Mouse (Mus musculus) heart, embryonic 13.5 days (tissue): Measurements from ENCODE around the gene Setd4. TPM values are rescaled to one million over a fixed set of nuclear protein-coding genes. Genes with fewer than 3 reads are reported as not detected.
A peak's percentile ranks its signal among the peaks of the same experiment; 100 is the strongest.

ENCODE experiments used
- ATAC-seq: fragments of 200-750 bp; cut with Nextera tagmentation; 2 replicates; pipeline ENCODE4 v1.8.0; 2017; ENCODE audit warnings: moderate TSS enrichment; ENCODE audit not compliant: insufficient number of reproducible peaks, low FRiP score, low TSS enrichment; ENCODE audit errors: extremely low read depth
- H3K27ac ChIP-seq: fragments of 300-500 bp; sonication (generic); replicated peaks from 2 replicates; pipeline ENCODE4 v1.5.1; 2015; ENCODE audit warnings: moderate library complexity, mild to moderate bottlenecking, inconsistent platforms
- H3K27me3 ChIP-seq: fragments of 300-500 bp; sonication (generic); replicated peaks from 2 replicates; pipeline ENCODE4 v1.6.1; 2015; ENCODE audit warnings: mild to moderate bottlenecking, inconsistent platforms
- H3K36me3 ChIP-seq: fragments of 300-500 bp; sonication (generic); 2 replicates; pipeline ENCODE4 v1.6.1; 2015; ENCODE audit warnings: mild to moderate bottlenecking, inconsistent platforms
- H3K4me1 ChIP-seq: fragments of 300-500 bp; sonication (generic); 2 replicates; pipeline ENCODE4 v1.6.1; 2015; ENCODE audit warnings: inconsistent platforms
- H3K4me2 ChIP-seq: fragments of 300-500 bp; sonication (generic); 2 replicates; pipeline ENCODE4 v1.6.1; 2015; ENCODE audit warnings: inconsistent platforms, mild to moderate bottlenecking, moderate library complexity
- H3K4me3 ChIP-seq: fragments of 300-500 bp; sonication (generic); 2 replicates; pipeline ENCODE4 v1.5.1; 2015; ENCODE audit warnings: moderate library complexity, mild to moderate bottlenecking, inconsistent platforms
- H3K9ac ChIP-seq: fragments of 300-500 bp; sonication (generic); 2 replicates; pipeline ENCODE4 v1.6.1; 2015; ENCODE audit warnings: inconsistent platforms, mild to moderate bottlenecking, moderate library complexity
- H3K9me3 ChIP-seq: fragments of 300-500 bp; sonication (generic); 2 replicates; pipeline ENCODE4 v1.6.1; 2016; ENCODE audit warnings: inconsistent platforms
- WGBS: fragments of 180-500 bp; shearing (Covaris S2); methylation state at CpG from one replicate; pipeline ENCODE4 v1.1.7; 2015; ENCODE audit warnings: mixed read lengths; 5-methylcytosine and 5-hydroxymethylcytosine counted together
- polyA plus RNA-seq: library from polyadenylated mRNA; unstranded; fragments of >200 nt; fragmentation: Nextera tagmentation; extraction: Ambion mirVana; gene quantifications from 2 replicates; pipeline ENCODE4 v1.2.1, GENCODE M21; 2015

The Setd4 gene
- polyA plus RNA-seq, 1 experiment from 2014 or later, result 5.8 TPM

DNA sequence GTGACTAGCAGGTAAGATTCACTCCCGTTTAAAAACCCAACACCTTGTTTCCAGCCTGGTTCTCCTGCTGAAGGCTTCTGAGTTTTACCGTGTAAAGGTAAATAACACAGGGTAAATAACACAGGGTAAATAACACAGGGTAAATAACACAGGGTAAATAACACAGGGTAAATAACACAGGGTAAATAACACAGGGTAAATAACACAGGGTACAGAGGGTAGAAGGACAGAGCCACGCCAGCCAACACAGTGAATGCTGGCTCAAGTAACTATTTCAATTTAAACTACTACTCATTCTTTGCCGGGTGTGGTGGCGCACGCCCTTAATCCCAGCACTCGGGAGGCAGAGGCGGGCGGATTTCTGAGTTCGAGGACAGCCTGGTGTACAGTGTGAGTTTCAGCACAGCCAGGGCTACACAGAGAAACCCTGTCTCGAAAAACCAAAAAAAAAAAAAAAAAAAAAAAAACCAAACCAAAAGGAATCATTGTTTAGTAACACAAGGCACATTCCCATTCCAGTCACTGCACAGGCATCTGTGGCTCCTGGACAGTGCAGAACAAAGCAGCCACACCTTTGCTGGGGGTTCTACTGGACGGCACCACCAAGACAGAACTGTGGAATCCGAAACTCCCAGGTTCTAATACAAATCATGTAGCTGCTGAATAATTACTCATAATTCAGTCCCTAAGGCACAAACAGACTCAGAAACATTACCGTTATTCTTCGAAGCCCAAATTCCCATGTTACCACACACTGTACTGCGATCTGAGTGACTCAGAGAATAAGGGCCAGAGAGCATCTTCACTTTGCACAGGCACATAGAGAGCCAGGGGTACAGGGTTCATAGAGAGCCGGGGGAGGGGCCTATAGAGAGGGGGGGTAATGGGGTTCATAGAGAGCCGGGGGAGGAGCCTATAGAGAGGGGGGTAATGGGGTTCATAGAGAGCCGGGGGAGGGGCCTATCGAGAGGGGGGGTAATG is 12.1 kb downstream of the Setd4 start:
- Histone ChIP-seq H3K9me3 (no peaks in the 10 kb centered on the region), H3K4me3 (no peak overlapping the region), H3K9ac (no peak overlapping the region), H3K4me2 (no peak overlapping the region), H3K4me1 (peaks cover 13% of the 10 kb centered on the region), H3K36me3 (peaks cover 46% of the 10 kb centered on the region), H3K27ac (no peak overlapping the region), H3K27me3 (no peaks in the 10 kb centered on the region)
- WGBS, result 91% methylated on average over 17 of the region's 20 CpGs
- no peak for ATAC-seq

- WGBS, result 91% methylated on average over 15 of the region's 15 CpGs
Measured at GRCm38 (mm10) chr16:93590915-93591314, 12.9 kb downstream of the Setd4 start.

DNA sequence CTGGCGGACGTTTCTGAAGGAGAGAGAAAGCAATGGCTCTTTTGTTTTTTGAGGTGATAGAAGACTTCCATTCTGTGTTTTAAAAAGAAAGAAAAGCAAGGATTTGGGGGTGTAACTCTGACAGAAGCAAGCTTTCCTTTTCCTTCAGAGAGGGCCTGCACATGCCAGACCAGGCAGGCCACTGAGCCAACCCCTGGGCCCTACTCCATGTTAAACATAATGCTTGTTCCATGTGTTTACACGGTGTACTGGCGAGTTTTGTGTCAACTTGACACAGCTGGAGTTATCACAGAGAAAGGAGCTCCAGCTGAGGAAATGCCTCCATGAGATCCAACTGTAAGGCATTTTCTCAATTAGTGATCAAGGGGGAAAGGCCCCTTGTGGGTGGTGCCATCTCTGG is 15.6 kb downstream of the Setd4 start:
- Histone ChIP-seq H3K27me3 (no peaks in the 10 kb centered on the region), H3K4me2 (0 out of 2 replicates have a peak overlapping the region, but pooled peaks have one; percentile 13), H3K9ac (no peak overlapping the region), H3K4me3 (no peak overlapping the region), H3K36me3 (peaks cover 54% of the 10 kb centered on the region), H3K4me1 (peaks cover 13% of the 10 kb centered on the region), H3K27ac (peak overlapping the region; percentile 10; the same call in 1 of the 2 replicates), H3K9me3 (no peaks in the 10 kb centered on the region)
- WGBS, result 62% methylated on average over 4 of the region's 4 CpGs
- no peak for ATAC-seq

More at GRCm38 (mm10) chr16:93590915-93591314, 12.9 kb downstream of the Setd4 start:
- Histone ChIP-seq H3K9me3 (no peaks in the 10 kb centered on the region), H3K4me2 (no peak overlapping the region), H3K27ac (no peak overlapping the region), H3K4me1 (peaks cover 13% of the 10 kb centered on the region), H3K27me3 (no peaks in the 10 kb centered on the region), H3K4me3 (no peak overlapping the region), H3K36me3 (peaks cover 52% of the 10 kb centered on the region), H3K9ac (no peak overlapping the region)
- no peak for ATAC-seq

DNA sequence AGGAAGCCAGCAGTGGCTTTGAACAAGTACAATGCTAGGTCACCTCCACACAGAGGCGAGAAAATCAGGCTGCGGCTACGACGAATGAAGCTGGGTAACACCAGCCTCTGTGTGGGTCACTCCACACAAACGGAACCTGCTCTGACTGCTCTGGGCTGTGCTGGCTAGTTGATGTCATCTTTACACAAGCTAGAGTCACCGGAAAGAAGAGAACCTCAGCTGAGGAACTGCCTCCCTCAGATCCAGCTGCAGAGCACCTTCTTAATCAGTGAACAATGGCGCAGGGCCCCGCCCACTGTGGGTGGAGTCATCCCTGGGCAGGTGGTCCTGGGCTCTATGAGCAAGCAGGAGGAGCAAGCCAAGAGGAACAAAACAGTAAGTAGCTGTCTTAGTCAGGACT is 17.5 kb downstream of the Setd4 start:
- Histone ChIP-seq H3K27me3 (no peaks in the 10 kb centered on the region), H3K9ac (no peak overlapping the region), H3K36me3 (peaks cover 46% of the 10 kb centered on the region), H3K4me1 (peaks cover 13% of the 10 kb centered on the region), H3K4me3 (no peak overlapping the region), H3K4me2 (no peak overlapping the region), H3K27ac (no peak overlapping the region), H3K9me3 (no peaks in the 10 kb centered on the region)
- no peak for ATAC-seq
- 75% methylated on average over 8 of the region's 8 CpGs for WGBS

- no peak for ATAC-seq
- Histone ChIP-seq H3K9me3 (no peaks in the 10 kb centered on the region), H3K4me3 (no peak overlapping the region), H3K27ac (no peak overlapping the region), H3K4me2 (no peak overlapping the region), H3K4me1 (peaks cover 19% of the 10 kb centered on the region), H3K27me3 (no peaks in the 10 kb centered on the region), H3K36me3 (peaks cover 41% of the 10 kb centered on the region), H3K9ac (no peak overlapping the region)
- 79% methylated on average over 9 of the region's 9 CpGs for WGBS
Measured at GRCm38 (mm10) chr16:93585703-93586205, 18.1 kb downstream of the Setd4 start.

DNA sequence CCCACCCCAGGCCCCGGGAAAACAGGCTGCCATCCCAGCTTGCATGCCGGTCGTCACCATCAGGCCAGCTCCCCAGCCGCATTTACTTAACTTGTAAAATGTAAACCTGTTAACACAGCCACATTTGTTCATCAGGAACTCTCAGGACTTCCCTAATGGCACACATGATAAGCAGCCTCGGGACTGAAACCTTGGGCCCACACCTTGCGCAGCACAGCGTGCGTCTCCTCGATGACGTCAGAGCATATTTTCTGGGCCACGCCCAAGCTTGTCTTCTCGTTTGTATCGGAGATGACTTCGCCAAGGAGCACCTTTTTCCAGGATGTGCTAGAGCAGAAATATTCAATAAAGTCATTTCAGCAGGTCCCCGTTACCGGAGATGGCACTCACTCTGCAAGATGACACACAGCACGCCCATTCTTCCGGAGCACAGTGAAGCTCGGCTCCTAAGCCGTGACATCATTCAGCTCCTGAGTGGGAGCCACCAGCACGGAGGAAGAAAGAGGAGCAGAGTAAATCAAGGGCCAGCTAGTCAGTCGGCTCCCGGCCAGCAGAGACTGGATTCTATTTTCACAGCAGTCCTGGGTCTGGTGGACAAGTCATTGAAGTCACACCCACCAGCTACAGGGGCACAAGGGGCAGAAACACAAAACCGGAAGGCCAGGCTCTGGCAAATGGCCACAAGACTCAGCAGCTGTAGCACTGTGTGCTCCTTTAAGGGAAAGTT is 18.7 kb downstream of the Setd4 start:
- no peak overlapping the region for H3K4me2 ChIP-seq
- H3K4me3 ChIP-seq, result no peak overlapping the region
- ATAC-seq, result no peak
- no peaks in the 10 kb centered on the region for H3K27me3 ChIP-seq
- H3K9me3 ChIP-seq, result no peaks in the 10 kb centered on the region
- no peak overlapping the region for H3K9ac ChIP-seq
- WGBS, result 78% methylated on average over 24 of the region's 24 CpGs
- H3K27ac ChIP-seq, result no peak overlapping the region
- H3K4me1 ChIP-seq, result peaks cover 22% of the 10 kb centered on the region
- peaks cover 35% of the 10 kb centered on the region for H3K36me3 ChIP-seq

DNA sequence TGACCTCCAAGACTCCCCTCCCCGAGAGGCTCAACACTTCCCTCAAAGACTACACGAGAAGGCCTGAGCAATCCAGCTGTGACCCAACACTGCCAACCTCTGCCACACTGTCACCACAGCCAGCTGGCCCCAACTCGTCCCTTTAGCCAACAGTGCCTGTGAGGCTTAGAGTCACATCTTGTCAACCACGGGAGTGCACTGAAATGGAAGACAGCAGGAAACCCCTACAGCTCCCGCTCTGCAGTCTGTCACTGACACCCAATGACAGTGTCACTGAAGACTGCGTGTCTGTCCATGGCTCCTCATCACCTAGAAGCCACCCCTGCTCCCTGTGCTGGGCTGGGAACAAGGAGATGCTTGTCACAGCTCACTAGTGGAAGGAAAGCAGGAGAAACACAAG is 22.7 kb downstream of the Setd4 start:
- Histone ChIP-seq H3K4me3 (no peak overlapping the region), H3K27ac (peak overlapping the region; percentile 66), H3K27me3 (peaks cover 15% of the 10 kb centered on the region; the same call in 1 of the 2 replicates), H3K4me1 (peaks cover 11% of the 10 kb centered on the region), H3K36me3 (peaks cover 18% of the 10 kb centered on the region), H3K9ac (no peak overlapping the region), H3K9me3 (no peaks in the 10 kb centered on the region), H3K4me2 (no peak overlapping the region)
- 19% methylated on average over 6 of the region's 6 CpGs for WGBS
- ATAC-seq, result peak; percentile 68; the same call in 1 of the 2 replicates

GRCm38 (mm10) chr16:93578346-93579005 is 25.4 kb downstream of the Setd4 start:
- no peak for ATAC-seq
- H3K27me3 ChIP-seq, result peaks cover 22% of the 10 kb centered on the region; the same call in 1 of the 2 replicates
- H3K27ac ChIP-seq, result no peak overlapping the region
- peaks cover 2% of the 10 kb centered on the region for H3K36me3 ChIP-seq
- H3K4me1 ChIP-seq, result peaks cover 16% of the 10 kb centered on the region
- WGBS, result 77% methylated on average over 8 of the region's 8 CpGs
- no peak overlapping the region for H3K4me3 ChIP-seq
- H3K4me2 ChIP-seq, result no peak overlapping the region
- no peak overlapping the region for H3K9ac ChIP-seq
- no peaks in the 10 kb centered on the region for H3K9me3 ChIP-seq

DNA sequence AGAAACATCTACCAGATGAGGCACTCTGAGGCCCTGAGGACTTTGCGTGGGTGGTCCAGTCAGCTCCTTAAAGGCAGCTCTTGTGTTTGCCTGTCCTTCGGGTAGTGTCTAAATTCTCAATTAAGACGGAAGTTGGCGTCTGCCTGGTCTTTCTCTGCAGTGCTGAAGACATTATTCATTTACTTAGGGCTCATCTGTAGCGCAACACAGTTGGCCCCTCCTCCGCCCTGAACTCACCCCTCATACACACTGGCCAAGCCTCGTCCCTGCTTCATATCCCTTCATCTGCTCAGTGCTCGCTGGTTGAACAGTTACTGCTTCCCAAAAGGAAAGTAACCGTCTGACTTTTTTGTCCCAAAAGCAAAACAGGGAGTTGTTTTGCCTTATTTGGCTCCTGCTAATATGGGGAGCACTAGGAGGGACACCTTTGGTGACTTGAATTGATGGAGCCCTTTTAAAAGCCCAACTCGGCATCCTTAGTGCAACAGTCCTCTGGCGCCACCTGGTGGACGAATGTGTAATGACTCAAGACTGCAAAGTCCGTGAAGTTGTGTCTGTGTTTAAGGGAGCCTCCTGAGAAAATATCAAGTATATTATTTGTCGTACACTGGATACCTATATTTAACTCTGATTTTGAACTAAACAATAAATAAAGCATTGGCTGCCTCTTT is 27.3 kb downstream of the Setd4 start:
- no peak for ATAC-seq
- WGBS, result 31% methylated on average over 14 of the region's 14 CpGs

GRCm38 (mm10) chr16:93575574-93575973 is 28.3 kb downstream of the Setd4 start:
- H3K36me3 ChIP-seq, result no peaks in the 10 kb centered on the region
- H3K4me1 ChIP-seq, result peaks cover 8% of the 10 kb centered on the region
- no peak overlapping the region for H3K4me3 ChIP-seq
- no peak for ATAC-seq
- no peak overlapping the region for H3K27ac ChIP-seq
- peaks cover 22% of the 10 kb centered on the region; the same call in 1 of the 2 replicates for H3K27me3 ChIP-seq
- H3K4me2 ChIP-seq, result no peak overlapping the region
- H3K9me3 ChIP-seq, result no peaks in the 10 kb centered on the region
- H3K9ac ChIP-seq, result no peak overlapping the region
- WGBS, result 80% methylated on average over 5 of the region's 5 CpGs

More for the DNA sequence above, 27.3 kb downstream of the Setd4 start:
- Histone ChIP-seq H3K27ac (no peak overlapping the region), H3K4me3 (no peak overlapping the region), H3K9me3 (no peaks in the 10 kb centered on the region), H3K4me2 (peak overlapping the region; percentile 31), H3K36me3 (no peaks in the 10 kb centered on the region), H3K27me3 (peaks cover 22% of the 10 kb centered on the region; the same call in 1 of the 2 replicates), H3K9ac (no peak overlapping the region), H3K4me1 (peaks cover 16% of the 10 kb centered on the region)
